Mouse (Mus musculus): ENCODE results near the gene Tspan15. TPM values are rescaled to one million over a fixed set of nuclear protein-coding genes. Genes with fewer than 3 reads are reported as not detected.

Tspan15 gene
- polyA plus RNA-seq, 1 experiment from 2014 or later: 86.3 TPM

GRCm38 (mm10) chr10:62252496-62253235 lies 21.6 kb upstream of the Tspan15 start:
- H3K9ac ChIP-seq (ENCODE audit: low read depth, low read length): no peak overlapping the region
- no peak overlapping the region for H3K4me3 ChIP-seq (ENCODE audit: low read length)
- H3K4me2 ChIP-seq (ENCODE audit: low read depth, low read length): no peak overlapping the region
- no peaks in the 10 kb centered on the region for H3K9me3 ChIP-seq (ENCODE audit: control insufficient read depth, low read length)
- no peaks in the 10 kb centered on the region for H3K36me3 ChIP-seq (ENCODE audit: control insufficient read depth, insufficient read depth, low read length)
- no peak overlapping the region for H3K27ac ChIP-seq (ENCODE audit: low read length)
- WGBS: 83% methylated on average over 27 of the region's 27 CpGs
- no peaks in the 10 kb centered on the region for H3K27me3 ChIP-seq (replicated peaks; ENCODE audit: control insufficient read depth, insufficient read depth, low read length)
- no peak for ATAC-seq
- 0 out of 2 replicates have a peak, but pooled peaks cover 5% of the 10 kb centered on the region for H3K4me1 ChIP-seq (ENCODE audit: control insufficient read depth, insufficient read depth, low read length)

DNA sequence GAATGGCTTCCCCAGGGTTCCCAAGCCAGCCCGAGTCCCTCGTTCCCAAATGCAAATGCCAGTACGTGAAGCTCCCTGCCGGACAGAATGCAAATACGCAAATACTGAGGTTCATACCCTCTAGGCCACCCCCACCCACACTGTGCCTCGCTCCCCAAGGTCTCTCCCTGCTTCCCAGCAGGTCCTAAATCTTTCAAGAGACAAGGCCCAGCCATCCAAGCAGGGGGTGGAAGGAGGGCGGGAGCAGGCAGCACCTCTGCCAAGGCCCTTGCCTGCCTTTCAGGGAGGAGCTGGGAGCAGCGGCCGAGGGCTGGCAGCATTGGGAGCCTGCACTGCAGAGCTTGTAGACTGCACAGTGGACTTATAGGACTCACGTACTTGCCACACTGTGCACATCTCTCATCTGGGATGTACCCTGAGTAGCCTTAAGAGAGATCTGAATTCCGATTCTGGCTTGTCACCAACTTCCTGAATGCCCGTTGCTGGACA lies 21.0 kb upstream of the Tspan15 start, which contains the start of gene Tacr2:
Gene Tacr2, plus strand, starts transcription at position 439 of the 489 bp plus-strand sequence.
- no peak for ATAC-seq
- WGBS: 58% methylated on average over 12 of the region's 12 CpGs
- Histone ChIP-seq H3K27me3 (replicated peaks; ENCODE audit: control insufficient read depth, insufficient read depth, low read length) (no peaks in the 10 kb centered on the region), H3K36me3 (ENCODE audit: control insufficient read depth, insufficient read depth, low read length) (no peaks in the 10 kb centered on the region), H3K4me3 (ENCODE audit: low read length) (no peak within 1 kb of the TSS), H3K4me1 (ENCODE audit: control insufficient read depth, insufficient read depth, low read length) (0 out of 2 replicates have a peak, but pooled peaks cover 6% of the 10 kb centered on the region), H3K4me2 (ENCODE audit: low read depth, low read length) (no peak within 1 kb of the TSS), H3K27ac (ENCODE audit: low read length) (no peak within 1 kb of the TSS), H3K9me3 (ENCODE audit: control insufficient read depth, low read length) (no peaks in the 10 kb centered on the region), H3K9ac (ENCODE audit: low read depth, low read length) (no peak within 1 kb of the TSS)

GRCm38 (mm10) chr10:62247815-62248214 lies 16.8 kb upstream of the Tspan15 start:
- Histone ChIP-seq H3K27me3 (replicated peaks; ENCODE audit: control insufficient read depth, insufficient read depth, low read length) (no peaks in the 10 kb centered on the region), H3K36me3 (ENCODE audit: control insufficient read depth, insufficient read depth, low read length) (no peaks in the 10 kb centered on the region), H3K4me3 (ENCODE audit: low read length) (no peak overlapping the region), H3K9ac (ENCODE audit: low read depth, low read length) (0 out of 2 replicates have a peak overlapping the region, but pooled peaks have one; percentile 16), H3K4me2 (ENCODE audit: low read depth, low read length) (no peak overlapping the region), H3K27ac (ENCODE audit: low read length) (peak overlapping the region; percentile 54), H3K4me1 (ENCODE audit: control insufficient read depth, insufficient read depth, low read length) (0 out of 2 replicates have a peak, but pooled peaks cover 6% of the 10 kb centered on the region), H3K9me3 (ENCODE audit: control insufficient read depth, low read length) (no peaks in the 10 kb centered on the region)
- 16% methylated on average over 8 of the region's 8 CpGs for WGBS
- ATAC-seq: peak; percentile 82

DNA sequence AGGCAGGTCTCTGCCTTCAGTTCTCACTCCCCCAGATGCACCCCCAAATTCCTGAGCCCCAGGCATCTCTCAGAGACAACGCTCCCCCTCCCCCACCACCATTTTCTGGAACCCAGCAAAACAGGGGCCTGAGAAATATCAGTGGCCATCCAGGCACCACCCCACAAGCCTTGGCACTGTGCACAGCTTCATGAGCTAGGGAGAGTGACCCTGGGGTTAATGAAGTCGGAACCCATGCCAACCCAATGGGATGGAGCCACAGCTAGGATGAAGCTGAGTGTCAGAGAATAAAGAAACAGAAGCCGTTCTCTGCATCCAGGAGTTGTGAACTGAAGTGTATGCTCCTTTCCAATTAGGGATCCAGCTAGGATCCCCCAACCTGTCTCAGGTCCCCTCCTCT lies 16.1 kb upstream of the Tspan15 start:
- 64% methylated on average over 3 of the region's 3 CpGs for WGBS
- H3K27ac ChIP-seq (ENCODE audit: low read length): peak overlapping the region; percentile 49; the same call in 1 of the 2 replicates
- H3K27me3 ChIP-seq (replicated peaks; ENCODE audit: control insufficient read depth, insufficient read depth, low read length): no peaks in the 10 kb centered on the region
- no peak overlapping the region for H3K9ac ChIP-seq (ENCODE audit: low read depth, low read length)
- H3K4me3 ChIP-seq (ENCODE audit: low read length): no peak overlapping the region
- no peak for ATAC-seq
- no peaks in the 10 kb centered on the region for H3K9me3 ChIP-seq (ENCODE audit: control insufficient read depth, low read length)
- no peak overlapping the region for H3K4me2 ChIP-seq (ENCODE audit: low read depth, low read length)
- H3K4me1 ChIP-seq (ENCODE audit: control insufficient read depth, insufficient read depth, low read length): 0 out of 2 replicates have a peak, but pooled peaks cover 6% of the 10 kb centered on the region
- no peaks in the 10 kb centered on the region for H3K36me3 ChIP-seq (ENCODE audit: control insufficient read depth, insufficient read depth, low read length)

- 89% methylated on average over 9 of the region's 9 CpGs for WGBS
- Histone ChIP-seq H3K4me2 (ENCODE audit: low read depth, low read length) (no peak overlapping the region), H3K9ac (ENCODE audit: low read depth, low read length) (no peak overlapping the region), H3K9me3 (ENCODE audit: control insufficient read depth, low read length) (no peaks in the 10 kb centered on the region), H3K4me1 (ENCODE audit: control insufficient read depth, insufficient read depth, low read length) (0 out of 2 replicates have a peak, but pooled peaks cover 6% of the 10 kb centered on the region), H3K4me3 (ENCODE audit: low read length) (no peak overlapping the region), H3K27me3 (replicated peaks; ENCODE audit: control insufficient read depth, insufficient read depth, low read length) (no peaks in the 10 kb centered on the region), H3K27ac (ENCODE audit: low read length) (no peak overlapping the region), H3K36me3 (ENCODE audit: control insufficient read depth, insufficient read depth, low read length) (no peaks in the 10 kb centered on the region)
- no peak for ATAC-seq
Measured at GRCm38 (mm10) chr10:62244067-62244466, 13.0 kb upstream of the Tspan15 start.

GRCm38 (mm10) chr10:62242896-62243295 lies 11.8 kb upstream of the Tspan15 start:
- H3K27me3 ChIP-seq (replicated peaks; ENCODE audit: control insufficient read depth, insufficient read depth, low read length): no peaks in the 10 kb centered on the region

DNA sequence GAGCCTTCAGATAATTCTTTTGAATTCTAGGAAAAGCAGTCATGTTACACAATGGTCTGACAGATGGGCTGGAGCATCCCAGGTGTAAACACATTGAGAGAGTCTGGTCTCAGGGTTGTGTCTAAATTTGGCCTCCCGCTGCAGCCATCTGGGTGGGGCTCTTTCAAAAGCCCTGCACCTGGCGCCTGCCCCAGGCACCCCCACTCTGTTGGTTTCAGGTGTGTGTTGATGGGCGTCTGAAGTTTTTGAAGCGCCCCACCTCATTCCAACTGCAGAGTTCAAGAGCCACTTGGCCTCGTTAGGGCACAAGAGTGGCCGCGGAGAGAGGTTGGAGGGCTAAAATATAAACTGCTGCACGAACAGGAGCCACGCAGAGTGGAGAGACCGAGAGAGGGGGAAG lies 11.3 kb upstream of the Tspan15 start:
- no peaks in the 10 kb centered on the region for H3K4me1 ChIP-seq (ENCODE audit: control insufficient read depth, insufficient read depth, low read length)
- no peak overlapping the region for H3K4me3 ChIP-seq (ENCODE audit: low read length)
- WGBS: 56% methylated on average over 10 of the region's 10 CpGs
- ATAC-seq: no peak
- H3K36me3 ChIP-seq (ENCODE audit: control insufficient read depth, insufficient read depth, low read length): no peaks in the 10 kb centered on the region
- no peaks in the 10 kb centered on the region for H3K9me3 ChIP-seq (ENCODE audit: control insufficient read depth, low read length)
- H3K27me3 ChIP-seq (replicated peaks; ENCODE audit: control insufficient read depth, insufficient read depth, low read length): no peaks in the 10 kb centered on the region
- H3K27ac ChIP-seq (ENCODE audit: low read length): no peak overlapping the region
- H3K4me2 ChIP-seq (ENCODE audit: low read depth, low read length): no peak overlapping the region
- H3K9ac ChIP-seq (ENCODE audit: low read depth, low read length): no peak overlapping the region

More at GRCm38 (mm10) chr10:62242896-62243295, 11.8 kb upstream of the Tspan15 start:
- no peaks in the 10 kb centered on the region for H3K9me3 ChIP-seq (ENCODE audit: control insufficient read depth, low read length)
- H3K27ac ChIP-seq (ENCODE audit: low read length): no peak overlapping the region
- no peaks in the 10 kb centered on the region for H3K36me3 ChIP-seq (ENCODE audit: control insufficient read depth, insufficient read depth, low read length)
- H3K4me2 ChIP-seq (ENCODE audit: low read depth, low read length): no peak overlapping the region
- peak; percentile 40; the same call in 1 of the 2 replicates for ATAC-seq
- no peak overlapping the region for H3K9ac ChIP-seq (ENCODE audit: low read depth, low read length)
- WGBS: 56% methylated on average over 11 of the region's 13 CpGs
- no peak overlapping the region for H3K4me3 ChIP-seq (ENCODE audit: low read length)
- H3K4me1 ChIP-seq (ENCODE audit: control insufficient read depth, insufficient read depth, low read length): 0 out of 2 replicates have a peak, but pooled peaks cover 3% of the 10 kb centered on the region

DNA sequence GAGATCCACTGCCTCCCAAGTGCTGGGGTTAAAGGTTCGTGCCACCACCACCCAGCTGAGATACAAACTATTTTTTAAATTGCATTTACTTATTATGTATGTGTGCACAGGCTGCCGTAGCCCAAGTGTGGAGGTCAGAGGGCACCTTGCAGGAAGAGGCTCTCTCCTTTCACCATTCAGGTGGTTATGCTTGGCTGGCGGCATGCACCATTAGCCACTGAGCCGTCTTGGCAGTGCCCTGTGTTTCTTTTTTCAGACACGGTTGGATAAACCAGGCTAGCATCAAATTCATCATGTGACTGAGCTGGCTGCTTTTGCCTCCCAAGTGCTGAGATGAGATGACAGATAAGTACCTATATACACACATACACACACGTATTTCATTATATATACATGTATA lies 8.2 kb upstream of the Tspan15 start:
- H3K4me2 ChIP-seq (ENCODE audit: low read depth, low read length): no peak overlapping the region
- H3K36me3 ChIP-seq (ENCODE audit: control insufficient read depth, insufficient read depth, low read length): no peaks in the 10 kb centered on the region
- no peak overlapping the region for H3K27ac ChIP-seq (ENCODE audit: low read length)
- H3K4me1 ChIP-seq (ENCODE audit: control insufficient read depth, insufficient read depth, low read length): no peaks in the 10 kb centered on the region
- H3K9ac ChIP-seq (ENCODE audit: low read depth, low read length): no peak overlapping the region
- ATAC-seq: no peak
- no peak overlapping the region for H3K4me3 ChIP-seq (ENCODE audit: low read length)
- H3K9me3 ChIP-seq (ENCODE audit: control insufficient read depth, low read length): no peaks in the 10 kb centered on the region
- no peaks in the 10 kb centered on the region for H3K27me3 ChIP-seq (replicated peaks; ENCODE audit: control insufficient read depth, insufficient read depth, low read length)
- 48% methylated on average over 6 of the region's 6 CpGs for WGBS

GRCm38 (mm10) chr10:62238688-62239087 lies 7.6 kb upstream of the Tspan15 start:
- no peak overlapping the region for H3K4me2 ChIP-seq (ENCODE audit: low read depth, low read length)
- H3K27me3 ChIP-seq (replicated peaks; ENCODE audit: control insufficient read depth, insufficient read depth, low read length): no peaks in the 10 kb centered on the region
- H3K36me3 ChIP-seq (ENCODE audit: control insufficient read depth, insufficient read depth, low read length): no peaks in the 10 kb centered on the region
- no peak for ATAC-seq
- H3K27ac ChIP-seq (ENCODE audit: low read length): no peak overlapping the region
- H3K9me3 ChIP-seq (ENCODE audit: control insufficient read depth, low read length): no peaks in the 10 kb centered on the region
- H3K4me3 ChIP-seq (ENCODE audit: low read length): no peak overlapping the region
- no peaks in the 10 kb centered on the region for H3K4me1 ChIP-seq (ENCODE audit: control insufficient read depth, insufficient read depth, low read length)
- no peak overlapping the region for H3K9ac ChIP-seq (ENCODE audit: low read depth, low read length)
- WGBS: 95% methylated on average over 3 of the region's 3 CpGs

Data from intestine, embryonic 16.5 days (tissue).